Mouse (Mus musculus) kidney, adult 2 months (tissue): ENCODE results near the gene Zbtb20.

Experiments
- CTCF ChIP-seq: fragments of 200-500 bp; conservative IDR thresholded peaks from 2 replicates; pipeline ENCODE4 v1.5.1; 2011; ENCODE audit warnings: low read depth, mild to moderate bottlenecking, control low read depth, low read length, moderate library complexity, mixed read lengths; ENCODE audit not compliant: insufficient read depth, insufficient read length
- POLR2A ChIP-seq: fragments of 200-500 bp; IDR thresholded peaks from one replicate; pipeline ENCODE4 v1.6.1; 2011; ENCODE audit warnings: low read depth, low read length, control low read depth

DNA sequence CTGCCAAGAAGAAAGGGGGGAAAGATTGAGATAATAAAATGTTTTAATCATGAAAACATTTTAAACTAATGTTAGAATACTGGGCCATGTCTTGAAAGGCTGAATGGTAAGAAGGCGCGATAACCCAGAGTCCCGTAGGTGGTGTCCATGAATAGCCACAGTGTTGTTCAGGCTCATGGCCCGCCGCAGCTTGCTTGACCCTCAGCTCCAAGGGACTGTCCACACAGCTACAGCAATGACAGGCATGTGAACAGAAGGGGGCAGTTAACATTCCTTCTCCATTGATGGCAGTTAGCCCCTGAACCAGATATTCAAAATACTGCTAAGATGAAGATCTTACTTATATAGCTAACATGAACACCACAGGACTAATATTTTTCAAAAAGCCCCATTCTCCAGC lies 696.5 kb downstream of the Zbtb20 start:
- TF ChIP-seq CTCF (no peak), POLR2A (no peak)
